Mouse (Mus musculus): ENCODE measurements around the gene Dek.

- TF ChIP-seq CTCF (conservative IDR thresholded peaks at IDR 0.05; ENCODE audit: insufficient read depth, insufficient read length, low read depth, low read length) (no peak), POLR2A (IDR thresholded peaks at IDR 0.05; ENCODE audit: low read depth, low read length) (peak; percentile 60)
Observed at GRCm38 (mm10) chr13:47043030-47043680, 62.8 kb downstream of the Dek start, which contains the start of gene Kdm1b.

All from kidney, adult 2 months (tissue).